Mouse (Mus musculus): ENCODE results near the gene Gm17555. TPM values are rescaled to one million over a fixed set of nuclear protein-coding genes. Genes with fewer than 3 reads are reported as not detected.

The Gm17555 gene
- polyA plus RNA-seq, 1 experiment from 2014 or later: not detected

- WGBS: 65% methylated on average over 1 of the region's 1 CpGs
- Histone ChIP-seq H3K4me1 (no peaks in the 10 kb centered on the region), H3K4me3 (no peak overlapping the region), H3K27ac (no peak overlapping the region), H3K36me3 (no peaks in the 10 kb centered on the region), H3K27me3 (no peaks in the 10 kb centered on the region), H3K9me3 (no peaks in the 10 kb centered on the region), H3K9ac (no peak overlapping the region), H3K4me2 (replicated peaks) (no peak overlapping the region)
- ATAC-seq (ENCODE audit: insufficient number of reproducible peaks, insufficient read depth, low FRiP score, low TSS enrichment): no peak
Measured at GRCm38 (mm10) chr2:126231731-126232130, 16.8 kb downstream of the Gm17555 start.

GRCm38 (mm10) chr2:126236905-126237304 lies 22.0 kb downstream of the Gm17555 start:
- ATAC-seq (ENCODE audit: insufficient number of reproducible peaks, insufficient read depth, low FRiP score, low TSS enrichment): no peak
- H3K27ac ChIP-seq: no peak overlapping the region
- H3K4me2 ChIP-seq (replicated peaks): no peak overlapping the region
- H3K9me3 ChIP-seq: no peaks in the 10 kb centered on the region
- no peaks in the 10 kb centered on the region for H3K4me1 ChIP-seq
- H3K27me3 ChIP-seq: no peaks in the 10 kb centered on the region
- H3K4me3 ChIP-seq: no peak overlapping the region
- no peak overlapping the region for H3K9ac ChIP-seq
- H3K36me3 ChIP-seq: no peaks in the 10 kb centered on the region
- 89% methylated on average over 4 of the region's 4 CpGs for WGBS

GRCm38 (mm10) chr2:126245446-126245845 lies 30.5 kb downstream of the Gm17555 start:
- H3K36me3 ChIP-seq: no peaks in the 10 kb centered on the region
- no peak overlapping the region for H3K4me3 ChIP-seq
- no peak overlapping the region for H3K27ac ChIP-seq
- no peaks in the 10 kb centered on the region for H3K9me3 ChIP-seq
- no peak overlapping the region for H3K9ac ChIP-seq
- ATAC-seq (ENCODE audit: insufficient number of reproducible peaks, insufficient read depth, low FRiP score, low TSS enrichment): no peak
- no peaks in the 10 kb centered on the region for H3K4me1 ChIP-seq
- 33% methylated on average over 2 of the region's 2 CpGs for WGBS
- H3K4me2 ChIP-seq (replicated peaks): no peak overlapping the region
- H3K27me3 ChIP-seq: no peaks in the 10 kb centered on the region

DNA sequence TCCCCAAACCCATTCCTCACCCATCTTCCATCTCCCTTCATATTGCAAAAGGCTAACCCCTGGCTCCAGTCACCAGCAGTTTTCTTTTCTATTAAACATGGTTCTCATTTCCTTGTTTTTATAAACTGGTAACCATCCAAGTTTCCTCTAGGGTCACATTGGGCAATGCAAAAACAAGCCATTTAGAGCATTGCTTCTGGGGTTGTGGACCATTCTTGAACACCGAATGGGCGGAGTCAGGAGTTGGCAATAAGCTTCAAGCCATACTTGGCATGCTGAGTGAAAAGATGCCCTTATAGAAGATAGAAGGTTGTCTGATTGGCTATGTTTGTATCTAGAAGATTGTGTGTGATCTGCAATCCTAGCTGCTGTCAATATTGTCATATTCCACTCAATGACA lies 33.6 kb downstream of the Gm17555 start:
- Histone ChIP-seq H3K9me3 (no peaks in the 10 kb centered on the region), H3K36me3 (no peaks in the 10 kb centered on the region), H3K4me2 (replicated peaks) (no peak overlapping the region), H3K9ac (no peak overlapping the region), H3K27me3 (no peaks in the 10 kb centered on the region), H3K27ac (no peak overlapping the region), H3K4me3 (no peak overlapping the region), H3K4me1 (no peaks in the 10 kb centered on the region)
- no peak for ATAC-seq (ENCODE audit: insufficient number of reproducible peaks, insufficient read depth, low FRiP score, low TSS enrichment)
- 94% methylated on average over 2 of the region's 2 CpGs for WGBS

- Histone ChIP-seq H3K9me3 (no peaks in the 10 kb centered on the region), H3K27ac (no peak overlapping the region), H3K4me2 (replicated peaks) (no peak overlapping the region), H3K4me3 (no peak overlapping the region), H3K36me3 (no peaks in the 10 kb centered on the region), H3K27me3 (no peaks in the 10 kb centered on the region), H3K4me1 (no peaks in the 10 kb centered on the region), H3K9ac (no peak overlapping the region)
- no peak for ATAC-seq (ENCODE audit: insufficient number of reproducible peaks, insufficient read depth, low FRiP score, low TSS enrichment)
Measured at GRCm38 (mm10) chr2:126252211-126252610, 37.3 kb downstream of the Gm17555 start.

Other genes with a start within 250 kb of the Gm17555 start
- 6.4 and 6.8 TPM in 2 replicates for gene Fgf7, start 180.4 kb upstream of the Gm17555 start, polyA plus RNA-seq (2016; fragmentation: Nextera tagmentation; extraction: Ambion mirVana)
- gene Fam227b, start 63.1 kb upstream of the Gm17555 start, polyA plus RNA-seq (2016; fragmentation: Nextera tagmentation; extraction: Ambion mirVana): not detected in 2 replicates
- gene Dtwd1, start 63.0 kb upstream of the Gm17555 start, polyA plus RNA-seq (2016; fragmentation: Nextera tagmentation; extraction: Ambion mirVana): 26.4 and 28.1 TPM in 2 replicates

All from embryonic facial prominence, embryonic 12.5 days (tissue).